Mouse (Mus musculus): ENCODE data around the gene Noc2l. TPM values are rescaled to one million over a fixed set of nuclear protein-coding genes. Genes with fewer than 3 reads are reported as not detected.
A peak's percentile ranks its signal among the peaks of the same experiment; 100 is the strongest.

Noc2l gene
- polyA plus RNA-seq, 1 experiment from 2014 or later: 130 TPM

GRCm38 (mm10) chr4:156219936-156220335, 15.9 kb upstream of the Noc2l start:
- peaks cover 49% of the 10 kb centered on the region for H3K27me3 ChIP-seq (replicated peaks)
- no peak for ATAC-seq
- no peak overlapping the region for H3K4me3 ChIP-seq
- H3K4me1 ChIP-seq: no peaks in the 10 kb centered on the region
- no peaks in the 10 kb centered on the region for H3K36me3 ChIP-seq
- no peak overlapping the region for H3K9ac ChIP-seq
- 82% methylated on average over 11 of the region's 11 CpGs for WGBS (ENCODE audit: insufficient replicate concordance)
- H3K27ac ChIP-seq: no peak overlapping the region
- no peaks in the 10 kb centered on the region for H3K9me3 ChIP-seq (replicated peaks)
- H3K4me2 ChIP-seq: no peak overlapping the region

- WGBS (ENCODE audit: insufficient replicate concordance): 79% methylated on average over 2 of the region's 2 CpGs
- H3K27me3 ChIP-seq (replicated peaks): 0 out of 2 replicates have a peak, but pooled peaks cover 19% of the 10 kb centered on the region
- no peaks in the 10 kb centered on the region for H3K9me3 ChIP-seq (replicated peaks)
- H3K36me3 ChIP-seq: peaks cover 2% of the 10 kb centered on the region
- H3K27ac ChIP-seq: no peak overlapping the region
- peaks cover 18% of the 10 kb centered on the region for H3K4me1 ChIP-seq
- H3K4me3 ChIP-seq: no peak overlapping the region
- no peak overlapping the region for H3K4me2 ChIP-seq
- ATAC-seq: no peak
- H3K9ac ChIP-seq: no peak overlapping the region
Measured at GRCm38 (mm10) chr4:156224276-156224675, 11.5 kb upstream of the Noc2l start.

- ATAC-seq: peak; percentile 15; the same call in 1 of the 2 replicates
- Histone ChIP-seq H3K9me3 (replicated peaks) (no peaks in the 10 kb centered on the region), H3K4me1 (peaks cover 23% of the 10 kb centered on the region), H3K36me3 (peaks cover 38% of the 10 kb centered on the region), H3K27ac (no peak overlapping the region), H3K27me3 (replicated peaks) (0 out of 2 replicates have a peak, but pooled peaks cover 10% of the 10 kb centered on the region), H3K9ac (0 out of 2 replicates have a peak overlapping the region, but pooled peaks have one; percentile 2), H3K4me2 (peak overlapping the region; percentile 24), H3K4me3 (no peak overlapping the region)
- 60% methylated on average over 18 of the region's 18 CpGs for WGBS (ENCODE audit: insufficient replicate concordance)
Measured at GRCm38 (mm10) chr4:156227752-156228392, 7.9 kb upstream of the Noc2l start.

- peak; percentile 53 for ATAC-seq
- Histone ChIP-seq H3K9ac (0 out of 2 replicates have a peak overlapping the region, but pooled peaks have one; percentile 2), H3K4me1 (peaks cover 28% of the 10 kb centered on the region), H3K27ac (no peak overlapping the region), H3K4me2 (peak overlapping the region; percentile 24), H3K9me3 (replicated peaks) (no peaks in the 10 kb centered on the region), H3K27me3 (replicated peaks) (0 out of 2 replicates have a peak, but pooled peaks cover 9% of the 10 kb centered on the region), H3K36me3 (peaks cover 43% of the 10 kb centered on the region), H3K4me3 (no peak overlapping the region)
- WGBS (ENCODE audit: insufficient replicate concordance): 42% methylated on average over 12 of the region's 12 CpGs
Measured at GRCm38 (mm10) chr4:156228393-156229024, 7.3 kb upstream of the Noc2l start.

GRCm38 (mm10) chr4:156234021-156234501, 1.7 kb upstream of the Noc2l start:
- ATAC-seq: no peak
- 17% methylated on average over 17 of the region's 17 CpGs for WGBS (ENCODE audit: insufficient replicate concordance)
- Histone ChIP-seq H3K4me2 (peak overlapping the region; percentile 99), H3K27me3 (replicated peaks) (no peaks in the 10 kb centered on the region), H3K4me1 (peaks cover 38% of the 10 kb centered on the region), H3K9me3 (replicated peaks) (no peaks in the 10 kb centered on the region), H3K36me3 (peaks cover 65% of the 10 kb centered on the region), H3K9ac (peak overlapping the region; percentile 89), H3K4me3 (peak overlapping the region; percentile 86), H3K27ac (peak overlapping the region; percentile 83)

GRCm38 (mm10) chr4:156234701-156235213, 1.1 kb upstream of the Noc2l start, which contains the start of gene Plekhn1:
Gene Plekhn1, minus strand, starts transcription at chr4:156234857.
- ATAC-seq: peak; percentile 48
- Histone ChIP-seq H3K36me3 (peaks cover 65% of the 10 kb centered on the region), H3K9ac (peak within 1 kb of the TSS; percentile 89), H3K4me2 (peak within 1 kb of the TSS; percentile 99), H3K27me3 (replicated peaks) (no peaks in the 10 kb centered on the region), H3K4me1 (peaks cover 36% of the 10 kb centered on the region), H3K4me3 (peak within 1 kb of the TSS; percentile 86), H3K9me3 (replicated peaks) (no peaks in the 10 kb centered on the region), H3K27ac (peak within 1 kb of the TSS; percentile 97)
- WGBS (ENCODE audit: insufficient replicate concordance): 0% methylated on average over 45 of the region's 48 CpGs

GRCm38 (mm10) chr4:156235360-156235770, 445 bp upstream of the Noc2l start:
- Histone ChIP-seq H3K9ac (peak overlapping the region; percentile 89), H3K27ac (peak overlapping the region; percentile 97), H3K9me3 (replicated peaks) (no peaks in the 10 kb centered on the region), H3K27me3 (replicated peaks) (no peaks in the 10 kb centered on the region), H3K36me3 (peaks cover 65% of the 10 kb centered on the region), H3K4me3 (peak overlapping the region; percentile 86), H3K4me1 (peaks cover 35% of the 10 kb centered on the region), H3K4me2 (peak overlapping the region; percentile 99)
- peak; percentile 57 for ATAC-seq
- WGBS (ENCODE audit: insufficient replicate concordance): under 1% methylated on average over 15 of the region's 15 CpGs

GRCm38 (mm10) chr4:156236651-156237447, 1.0 kb downstream of the Noc2l start:
- H3K27ac ChIP-seq: peak overlapping the region; percentile 97
- H3K4me1 ChIP-seq: peaks cover 35% of the 10 kb centered on the region
- peak overlapping the region; percentile 99 for H3K4me2 ChIP-seq
- H3K27me3 ChIP-seq (replicated peaks): no peaks in the 10 kb centered on the region
- no peak for ATAC-seq
- 17% methylated on average over 57 of the region's 60 CpGs for WGBS (ENCODE audit: insufficient replicate concordance)
- peak overlapping the region; percentile 86 for H3K4me3 ChIP-seq
- H3K9me3 ChIP-seq (replicated peaks): no peaks in the 10 kb centered on the region
- H3K9ac ChIP-seq: peak overlapping the region; percentile 89
- H3K36me3 ChIP-seq: peaks cover 65% of the 10 kb centered on the region

GRCm38 (mm10) chr4:156249567-156249966, 13.8 kb downstream of the Noc2l start:
- Histone ChIP-seq H3K27me3 (replicated peaks) (peaks cover 4% of the 10 kb centered on the region; the same call in 1 of the 2 replicates), H3K4me1 (peaks cover 62% of the 10 kb centered on the region), H3K9me3 (replicated peaks) (no peaks in the 10 kb centered on the region), H3K9ac (peak overlapping the region; percentile 75; the same call in 1 of the 2 replicates), H3K27ac (peak overlapping the region; percentile 98), H3K4me3 (no peak overlapping the region), H3K4me2 (peak overlapping the region; percentile 17; the same call in 1 of the 2 replicates), H3K36me3 (peaks cover 75% of the 10 kb centered on the region)
- 58% methylated on average over 11 of the region's 11 CpGs for WGBS (ENCODE audit: insufficient replicate concordance)
- ATAC-seq: no peak

- peak overlapping the region; percentile 40 for H3K4me3 ChIP-seq
- H3K9me3 ChIP-seq (replicated peaks): no peaks in the 10 kb centered on the region
- H3K4me2 ChIP-seq: peak overlapping the region; percentile 72
- ATAC-seq: no peak
- H3K27ac ChIP-seq: peak overlapping the region; percentile 98
- H3K4me1 ChIP-seq: peaks cover 75% of the 10 kb centered on the region
- H3K9ac ChIP-seq: peak overlapping the region; percentile 75
- H3K36me3 ChIP-seq: peaks cover 60% of the 10 kb centered on the region
- H3K27me3 ChIP-seq (replicated peaks): peaks cover 17% of the 10 kb centered on the region
- 82% methylated on average over 8 of the region's 8 CpGs for WGBS (ENCODE audit: insufficient replicate concordance)
Measured at GRCm38 (mm10) chr4:156251081-156251480, 15.3 kb downstream of the Noc2l start.

- peaks cover 17% of the 10 kb centered on the region for H3K27me3 ChIP-seq (replicated peaks)
- peak; percentile 57 for ATAC-seq
- H3K9ac ChIP-seq: peak overlapping the region; percentile 75
- 21% methylated on average over 7 of the region's 7 CpGs for WGBS (ENCODE audit: insufficient replicate concordance)
- peak overlapping the region; percentile 40 for H3K4me3 ChIP-seq
- peaks cover 49% of the 10 kb centered on the region for H3K36me3 ChIP-seq
- peaks cover 66% of the 10 kb centered on the region for H3K4me1 ChIP-seq
- peak overlapping the region; percentile 98 for H3K27ac ChIP-seq
- H3K9me3 ChIP-seq (replicated peaks): no peaks in the 10 kb centered on the region
- H3K4me2 ChIP-seq: peak overlapping the region; percentile 72
Measured at GRCm38 (mm10) chr4:156252140-156252539, 16.3 kb downstream of the Noc2l start.
